Mouse (Mus musculus) ES-Bruce4 (cell line): ENCODE results near the gene Rnf151.

Experiments used
- CTCF ChIP-seq: IDR thresholded peaks from one replicate; pipeline ENCODE4 v1.8.1; 2011; ENCODE audit warnings: low read depth, low read length
- POLR2A ChIP-seq: IDR thresholded peaks from one replicate; pipeline ENCODE4 v1.8.1; 2011; ENCODE audit warnings: low read length; ENCODE audit not compliant: insufficient read depth

GRCm38 (mm10) chr17:24689251-24690081, 28.4 kb downstream of the Rnf151 start, which contains the start of gene Syngr3:
- TF ChIP-seq POLR2A (no peak), CTCF (no peak)
